Mouse (Mus musculus) intestine, embryonic 14.5 days (tissue): ENCODE measurements around the gene Olfr1065. TPM values are rescaled to one million over a fixed set of nuclear protein-coding genes. Genes with fewer than 3 reads are reported as not detected.

Experiments used
- ATAC-seq: fragments of 200-750 bp; cut with Nextera tagmentation; replicated peaks from 2 replicates; pipeline ENCODE4 v1.8.0; 2017; ENCODE audit warnings: low read depth, moderate number of reproducible peaks, moderate TSS enrichment, moderate library complexity; ENCODE audit not compliant: low FRiP score, low TSS enrichment
- DNase-seq: peaks from one replicate; pipeline ENCODE4 v3.0.0-alpha.2; 2018; ENCODE audit warnings: low spot score
- H3K27ac ChIP-seq: fragments of 300-500 bp; sonication (generic); 2 replicates; pipeline ENCODE4 v1.5.1; 2014; ENCODE audit warnings: low read depth, mild to moderate bottlenecking, control low read depth
- H3K27me3 ChIP-seq: fragments of 300-500 bp; sonication (generic); replicated peaks from 2 replicates; pipeline ENCODE4 v1.6.1; 2014; ENCODE audit warnings: low read length, control low read depth; ENCODE audit not compliant: control insufficient read depth, insufficient read depth
- H3K36me3 ChIP-seq: fragments of 300-500 bp; sonication (generic); 2 replicates; pipeline ENCODE4 v1.6.1; 2014; ENCODE audit warnings: low read length, control low read depth; ENCODE audit not compliant: control insufficient read depth, insufficient read depth
- H3K4me1 ChIP-seq: fragments of 300-500 bp; sonication (generic); replicated peaks from 2 replicates; pipeline ENCODE4 v1.6.1; 2014; ENCODE audit warnings: low read length, control low read depth, mixed read lengths; ENCODE audit not compliant: control insufficient read depth, insufficient read depth
- H3K4me2 ChIP-seq: fragments of 300-500 bp; sonication (generic); 2 replicates; pipeline ENCODE4 v1.6.1; 2014; ENCODE audit warnings: low read length
- H3K4me3 ChIP-seq: fragments of 300-500 bp; sonication (generic); 2 replicates; pipeline ENCODE4 v1.5.1; 2014; ENCODE audit warnings: low read depth, low read length, control low read depth, mixed read lengths
- H3K9ac ChIP-seq: fragments of 300-500 bp; sonication (generic); 2 replicates; pipeline ENCODE4 v1.6.1; 2014; ENCODE audit warnings: mild to moderate bottlenecking, low read length
- H3K9me3 ChIP-seq: fragments of 300-500 bp; sonication (generic); 2 replicates; pipeline ENCODE4 v1.6.1; 2016; ENCODE audit warnings: low read length, control low read depth; ENCODE audit not compliant: control insufficient read depth
- WGBS: fragments of 180-500 bp; shearing (Covaris S2); extraction: QIAGEN DNeasy Blood & Tissue Kit; methylation state at CpG from one replicate; pipeline ENCODE4 v1.1.7; 2014; 5-methylcytosine and 5-hydroxymethylcytosine counted together
- polyA plus RNA-seq: library from polyadenylated mRNA; unstranded; fragments of >200 nt; fragmentation: Nextera tagmentation; extraction: Ambion mirVana; gene quantifications from 2 replicates; pipeline ENCODE4 v1.2.1, GENCODE M21; 2014

Olfr1065 gene
- polyA plus RNA-seq, 1 experiment from 2014 or later, result not detected

DNA sequence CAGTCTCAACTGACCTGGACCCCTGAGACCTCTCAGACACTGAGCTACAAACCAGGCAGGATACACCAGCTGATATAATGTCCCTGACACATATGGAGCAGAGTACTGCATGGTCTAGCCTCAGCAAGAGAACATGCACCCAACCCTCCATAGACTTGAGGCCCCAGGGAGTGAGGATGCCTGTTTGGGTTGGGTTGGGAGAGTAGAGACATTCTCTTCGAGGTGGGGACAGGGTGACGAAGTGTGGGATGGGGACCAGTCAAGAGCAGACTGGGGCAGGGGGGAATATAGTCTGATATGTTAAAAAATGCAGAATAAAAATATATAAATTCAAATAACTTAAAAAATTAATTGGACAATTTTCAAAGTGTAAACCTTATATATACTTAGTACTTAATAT is 55.3 kb downstream of the Olfr1065 start:
- Histone ChIP-seq H3K4me3 (no peak overlapping the region), H3K4me1 (no peaks in the 10 kb centered on the region), H3K27ac (no peak overlapping the region), H3K4me2 (no peak overlapping the region), H3K36me3 (no peaks in the 10 kb centered on the region), H3K9ac (no peak overlapping the region), H3K27me3 (no peaks in the 10 kb centered on the region), H3K9me3 (no peaks in the 10 kb centered on the region)
- 89% methylated on average over 2 of the region's 2 CpGs for WGBS
- no peak for DNase-seq
- no peak for ATAC-seq

Other genes with a start within 250 kb of the Olfr1065 start
- gene Olfr1045, start 247.6 kb downstream of the Olfr1065 start, polyA plus RNA-seq, result not detected in 2 replicates
- gene Olfr1046, start 231.3 kb downstream of the Olfr1065 start, polyA plus RNA-seq, result not detected in 2 replicates
- not detected in 2 replicates for gene Olfr1047, start 219.2 kb downstream of the Olfr1065 start, polyA plus RNA-seq
- not detected in 2 replicates for gene Olfr1048, start 210.3 kb downstream of the Olfr1065 start, polyA plus RNA-seq
- not detected in 2 replicates for gene Olfr1049, start 192.3 kb downstream of the Olfr1065 start, polyA plus RNA-seq
- not detected in 2 replicates for gene Olfr1051, start 171.5 kb downstream of the Olfr1065 start, polyA plus RNA-seq
- not detected in 2 replicates for gene Olfr1052, start 158.1 kb downstream of the Olfr1065 start, polyA plus RNA-seq
- not detected in 2 replicates for gene Olfr1053, start 135.3 kb downstream of the Olfr1065 start, polyA plus RNA-seq
- gene Olfr1054, start 115.2 kb downstream of the Olfr1065 start, polyA plus RNA-seq, result not detected in 2 replicates
- gene Olfr1055, start 100.3 kb downstream of the Olfr1065 start, polyA plus RNA-seq, result not detected in 2 replicates
- not detected in 2 replicates for gene Olfr1056, start 88.1 kb downstream of the Olfr1065 start, polyA plus RNA-seq
- not detected in 2 replicates for gene Olfr1057, start 72.2 kb downstream of the Olfr1065 start, polyA plus RNA-seq
- gene Olfr1058, start 62.0 kb downstream of the Olfr1065 start, polyA plus RNA-seq, result not detected in 2 replicates
- gene Olfr1061, start 36.5 kb downstream of the Olfr1065 start, polyA plus RNA-seq, result not detected in 2 replicates
- not detected in 2 replicates for gene Olfr1062, start 23.8 kb downstream of the Olfr1065 start, polyA plus RNA-seq
- gene Olfr1066, start 5.7 kb upstream of the Olfr1065 start, polyA plus RNA-seq, result not detected in 2 replicates
- gene Olfr228, start 36.8 kb upstream of the Olfr1065 start, polyA plus RNA-seq, result not detected in 2 replicates
- gene Olfr1076, start 57.9 kb upstream of the Olfr1065 start, polyA plus RNA-seq, result not detected in 2 replicates
- gene Olfr1079, start 91.9 kb upstream of the Olfr1065 start, polyA plus RNA-seq, result not detected in 2 replicates
- not detected in 2 replicates for gene Olfr1080, start 107.6 kb upstream of the Olfr1065 start, polyA plus RNA-seq
- gene Olfr1082, start 148.4 kb upstream of the Olfr1065 start, polyA plus RNA-seq, result not detected in 2 replicates
- gene Olfr1084, start 189.1 kb upstream of the Olfr1065 start, polyA plus RNA-seq, result not detected in 2 replicates
- gene Olfr1085, start 211.4 kb upstream of the Olfr1065 start, polyA plus RNA-seq, result not detected in 2 replicates
- not detected in 2 replicates for gene Olfr1086, start 229.5 kb upstream of the Olfr1065 start, polyA plus RNA-seq
- not detected in 2 replicates for gene Olfr1087, start 247.8 kb upstream of the Olfr1065 start, polyA plus RNA-seq